Mouse (Mus musculus) CH12.LX (cell line): Measurements from ENCODE around the gene Pwwp2b. TPM values are rescaled to one million over a fixed set of nuclear protein-coding genes. Genes with fewer than 3 reads are reported as not detected.

ENCODE experiments used
- DNase-seq: peaks from one replicate; pipeline ENCODE4 v3.0.0-alpha.2; 2013; ENCODE audit errors: extremely low read depth
- H3K27ac ChIP-seq: 2 replicates; pipeline ENCODE4 v1.5.1; 2012; ENCODE audit warnings: low read depth, mild to moderate bottlenecking, control low read depth, moderate library complexity; ENCODE audit not compliant: insufficient read depth
- H3K27me3 ChIP-seq: replicated peaks from 2 replicates; pipeline ENCODE3; 2012; ENCODE audit warnings: inconsistent platforms
- H3K36me3 ChIP-seq, 2 experiments: replicated peaks in 1 of 2; 2 replicates each; pipeline versions ENCODE3 to v1.6.1; 2012; ENCODE audit warnings: inconsistent platforms in 1 of 2, low read length in 1 of 2, mild to moderate bottlenecking in 1 of 2, mixed read lengths in 1 of 2, moderate library complexity in 1 of 2; ENCODE audit not compliant: control insufficient read depth in 1 of 2, insufficient read depth in 1 of 2
- H3K4me1 ChIP-seq, 2 experiments: 2 replicates each; pipeline ENCODE4 v1.6.1; 2012; ENCODE audit warnings: inconsistent platforms in 1 of 2, moderate library complexity in 1 of 2; ENCODE audit not compliant: insufficient read depth in 2 of 2, control insufficient read depth in 1 of 2
- H3K4me2 ChIP-seq: 2 replicates; pipeline ENCODE4 v1.6.1; 2012; ENCODE audit warnings: low read depth, mild to moderate bottlenecking, control low read depth; ENCODE audit not compliant: poor library complexity, insufficient read depth, severe bottlenecking
- H3K4me3 ChIP-seq, 3 experiments: fragments of 150-350 bp in 1 of 3; sonication (generic) in 1 of 3; replicated peaks in 1 of 3; 2 replicates each; pipeline versions ENCODE3 to v1.5.1; 2011 to 2012; ENCODE audit warnings: low read depth in 2 of 3, low read length in 2 of 3, mild to moderate bottlenecking in 2 of 3, moderate library complexity in 2 of 3, control low read depth in 1 of 3, improper control_type of control experiment in 1 of 3, inconsistent platforms in 1 of 3, mixed read lengths in 1 of 3; ENCODE audit not compliant: poor library complexity in 1 of 3
- H3K79me2 ChIP-seq: replicated peaks from 2 replicates; pipeline ENCODE4 v1.6.1; 2012; ENCODE audit warnings: mild to moderate bottlenecking, moderate library complexity; ENCODE audit not compliant: control insufficient read depth, poor library complexity, insufficient read depth, severe bottlenecking; ENCODE audit errors: extremely low read depth
- H3K9ac ChIP-seq: 2 replicates; pipeline ENCODE4 v1.6.1; 2012; ENCODE audit warnings: low read depth, mild to moderate bottlenecking, control low read depth, moderate library complexity; ENCODE audit not compliant: insufficient read depth
- H3K9me3 ChIP-seq: replicated peaks from 2 replicates; pipeline ENCODE3; 2012; ENCODE audit warnings: low read length, inconsistent platforms, mixed read lengths
- CHD2 ChIP-seq: IDR thresholded peaks from 2 replicates; pipeline ENCODE4 v1.6.1; 2011; ENCODE audit warnings: low read length, improper control_type of control experiment
- E2F4 ChIP-seq: IDR thresholded peaks from 2 replicates; pipeline ENCODE4 v1.6.1; 2011; ENCODE audit warnings: low read depth, low read length, improper control_type of control experiment; ENCODE audit not compliant: insufficient replicate concordance
- ELF1 ChIP-seq: IDR thresholded peaks from 2 replicates; pipeline ENCODE4 v1.6.1; 2014; ENCODE audit warnings: low read depth, mild to moderate bottlenecking, inconsistent platforms, low read length, improper control_type of control experiment
- GABPA ChIP-seq: IDR thresholded peaks from 2 replicates; pipeline ENCODE4 v1.6.1; 2012; ENCODE audit warnings: low read depth, low read length, improper control_type of control experiment, inconsistent platforms; ENCODE audit not compliant: insufficient replicate concordance
- IRF4 ChIP-seq: IDR thresholded peaks from 2 replicates; pipeline ENCODE4 v1.6.1; 2014; ENCODE audit warnings: low read depth, mild to moderate bottlenecking, inconsistent platforms, low read length, improper control_type of control experiment
- JUN ChIP-seq: IDR thresholded peaks from 2 replicates; pipeline ENCODE4 v1.6.1; 2011; ENCODE audit warnings: low read depth, mild to moderate bottlenecking, low read length, improper control_type of control experiment, moderate library complexity; ENCODE audit not compliant: insufficient read depth
- KAT2A ChIP-seq: IDR thresholded peaks from 2 replicates; pipeline ENCODE4 v1.6.1; 2012; ENCODE audit warnings: low read length, improper control_type of control experiment, inconsistent platforms; ENCODE audit not compliant: insufficient replicate concordance
- MAFK ChIP-seq: IDR thresholded peaks from 2 replicates; pipeline ENCODE4 v1.6.1; 2011; ENCODE audit warnings: low read length, improper control_type of control experiment; ENCODE audit not compliant: insufficient replicate concordance
- MAX ChIP-seq: IDR thresholded peaks from 2 replicates; pipeline ENCODE4 v1.6.1; 2011; ENCODE audit warnings: low read length, improper control_type of control experiment
- MAZ ChIP-seq: IDR thresholded peaks from 2 replicates; pipeline ENCODE4 v1.6.1; 2012; ENCODE audit warnings: low read depth, mild to moderate bottlenecking, inconsistent platforms, low read length, improper control_type of control experiment, moderate library complexity
- MXI1 ChIP-seq: IDR thresholded peaks from 2 replicates; pipeline ENCODE4 v1.6.1; 2011; ENCODE audit warnings: mild to moderate bottlenecking, low read depth, low read length, improper control_type of control experiment
- NELFE ChIP-seq: IDR thresholded peaks from 2 replicates; pipeline ENCODE4 v1.6.1; 2011; ENCODE audit warnings: low read depth, low read length, improper control_type of control experiment
- NRF1 ChIP-seq: IDR thresholded peaks from 2 replicates; pipeline ENCODE4 v1.6.1; 2014; ENCODE audit warnings: low read depth, mild to moderate bottlenecking, inconsistent platforms, low read length, improper control_type of control experiment, moderate library complexity
- POLR2A ChIP-seq: IDR thresholded peaks from 2 replicates; pipeline ENCODE4 v1.6.1; 2011; ENCODE audit warnings: low read depth, mild to moderate bottlenecking, improper control_type of control experiment, low read length
- POLR2AphosphoS2 ChIP-seq: IDR thresholded peaks from 2 replicates; pipeline ENCODE4 v1.6.1; 2011; ENCODE audit warnings: low read depth, low read length, improper control_type of control experiment
- RAD21 ChIP-seq: IDR thresholded peaks from 2 replicates; pipeline ENCODE4 v1.6.1; 2011; ENCODE audit warnings: low read depth, mild to moderate bottlenecking, low read length, improper control_type of control experiment, moderate library complexity
- SMC3 ChIP-seq: IDR thresholded peaks from 2 replicates; pipeline ENCODE4 v1.6.1; 2011; ENCODE audit warnings: low read depth, low read length, improper control_type of control experiment
- TCF12 ChIP-seq: IDR thresholded peaks from 2 replicates; pipeline ENCODE4 v1.6.1; 2014; ENCODE audit warnings: low read depth, mild to moderate bottlenecking, inconsistent platforms, low read length, improper control_type of control experiment
- UBTF ChIP-seq: IDR thresholded peaks from 2 replicates; pipeline ENCODE4 v1.6.1; 2012; ENCODE audit warnings: low read depth, mild to moderate bottlenecking, inconsistent platforms, low read length, improper control_type of control experiment, moderate library complexity
- ZC3H11A ChIP-seq: IDR thresholded peaks from 2 replicates; pipeline ENCODE4 v1.6.1; 2012; ENCODE audit warnings: low read depth, mild to moderate bottlenecking, inconsistent platforms, low read length, improper control_type of control experiment
- dilution Hi-C: fragments of 300-500 bp; cut with MboI; formaldehyde crosslinking; loops from 2 replicates; pipeline ENCODE4 v1.14.3; 2020; ENCODE audit warnings: low sequenced_read_pairs; ENCODE audit not compliant: extremely low pct_unique_long_range_greater_than_20kb, extremely low pct_ligation_motif_present
- in situ Hi-C: fragments of 300-500 bp; cut with MboI; formaldehyde crosslinking; loops from 3 replicates; pipeline ENCODE4 v1.14.3; 2019; ENCODE audit warnings: low sequenced_read_pairs, low pct_ligation_motif_present, low pct_unique_long_range_greater_than_20kb, mixed read lengths
- polyA plus RNA-seq: library from polyadenylated mRNA; unstranded; fragments of >175 nt; gene quantifications from 2 replicates; pipeline ENCODE4 v1.2.1, GENCODE M21; 2012; ENCODE audit warnings: low read depth; ENCODE audit not compliant: insufficient read length
- total RNA-seq, 2 experiments: library from RNA; depleted of rRNA; stranded (reverse); fragments of 300-350 nt in 1 of 2; fragments of >200 nt in 1 of 2; gene quantifications; 2 replicates each; pipeline ENCODE4 v1.2.3; 2012 to 2014

Gene Pwwp2b
- total and polyA plus RNA-seq, 3 experiments, result 0.08 TPM; not detected in 2

- Histone ChIP-seq H3K4me2 (no peak overlapping the region), H3K9me3 (no peaks in the 10 kb centered on the region), H3K4me3 (no peak overlapping the region), H3K36me3 (no peaks in the 10 kb centered on the region), H3K4me1 (no peaks in the 10 kb centered on the region), H3K9ac (no peak overlapping the region), H3K79me2 (no peaks in the 10 kb centered on the region), H3K27me3 (peaks cover 86% of the 10 kb centered on the region), H3K27ac (no peak overlapping the region)
- TF ChIP-seq CHD2 (no peak), UBTF (no peak), ELF1 (no peak), TCF12 (no peak), GABPA (no peak), MAZ (no peak), SMC3 (no peak), MAX (no peak), E2F4 (no peak), POLR2AphosphoS2 (no peak), NRF1 (no peak), JUN (no peak), POLR2A (no peak), RAD21 (no peak), NELFE (no peak)
- DNase-seq, result no peak
- dilution Hi-C loops, result no loop called here
- in situ Hi-C loops, result no loop called here
Observed at GRCm38 (mm10) chr7:139279571-139279970, 31.3 kb downstream of the Pwwp2b start.

DNA sequence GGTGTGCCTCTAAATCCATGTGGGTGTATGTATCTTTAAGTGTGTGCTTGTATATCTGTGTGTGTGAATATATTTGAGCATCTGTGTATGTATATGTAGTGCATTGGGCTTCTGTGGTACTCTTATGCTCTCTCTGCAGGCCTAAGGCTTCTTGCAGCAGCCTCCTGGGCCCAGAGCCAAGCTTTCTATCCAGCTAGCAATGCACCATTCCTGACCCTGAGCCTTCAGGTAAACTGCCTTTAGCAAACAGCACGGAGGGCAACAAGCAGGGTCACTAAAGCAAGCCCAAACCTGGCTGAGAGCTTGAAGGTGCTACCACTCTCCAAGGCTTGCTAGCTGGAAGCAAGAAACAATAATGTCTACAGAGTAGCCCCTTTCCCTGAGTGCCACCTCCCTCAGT, 31.8 kb downstream of the Pwwp2b start:
- in situ Hi-C loops, result no loop called here
- peaks cover 85% of the 10 kb centered on the region for H3K27me3 ChIP-seq
- dilution Hi-C loops, result no loop called here

More for the DNA sequence above, 31.8 kb downstream of the Pwwp2b start:
- H3K4me2 ChIP-seq, result no peak overlapping the region
- DNase-seq, result no peak
- TF ChIP-seq UBTF (no peak), KAT2A (no peak), MAFK (no peak), NRF1 (no peak), MAZ (no peak), MXI1 (no peak), IRF4 (no peak), TCF12 (no peak), ZC3H11A (no peak)
- TF ChIP-seq, all 38 proteins: peak for 0
- H3K4me3 ChIP-seq, result no peak overlapping the region
- H3K36me3 ChIP-seq, result no peaks in the 10 kb centered on the region
- H3K27ac ChIP-seq, result no peak overlapping the region
- H3K4me1 ChIP-seq, result no peaks in the 10 kb centered on the region
- no peak overlapping the region for H3K9ac ChIP-seq
- no peaks in the 10 kb centered on the region for H3K9me3 ChIP-seq
- no peaks in the 10 kb centered on the region for H3K79me2 ChIP-seq
